Mouse (Mus musculus) intestine, postnatal 0 days (tissue): ENCODE measurements around the gene Sept9. TPM values are rescaled to one million over a fixed set of nuclear protein-coding genes. Genes with fewer than 3 reads are reported as not detected.

Experiments
- ATAC-seq: fragments of 200-750 bp; cut with Nextera tagmentation; 2 replicates; pipeline ENCODE4 v1.8.0; 2017; ENCODE audit warnings: mild to moderate bottlenecking, moderate TSS enrichment, moderate library complexity
- H3K27ac ChIP-seq: fragments of 300-500 bp; sonication (generic); 2 replicates; pipeline ENCODE4 v1.5.1; 2014; ENCODE audit warnings: mild to moderate bottlenecking, low read depth, low read length, moderate library complexity
- H3K27me3 ChIP-seq: fragments of 300-500 bp; sonication (generic); replicated peaks from 2 replicates; pipeline ENCODE4 v1.6.1; 2014; ENCODE audit warnings: low read length, mixed read lengths; ENCODE audit not compliant: control insufficient read depth, insufficient read depth
- H3K36me3 ChIP-seq: fragments of 300-500 bp; sonication (generic); 2 replicates; pipeline ENCODE4 v1.6.1; 2014; ENCODE audit warnings: mild to moderate bottlenecking, moderate library complexity; ENCODE audit not compliant: control insufficient read depth, insufficient read depth
- H3K4me1 ChIP-seq: fragments of 300-500 bp; sonication (generic); replicated peaks from 2 replicates; pipeline ENCODE4 v1.6.1; 2014; ENCODE audit warnings: antibody characterized with exemption, low read length, mixed read lengths; ENCODE audit not compliant: control insufficient read depth, insufficient read depth
- H3K4me2 ChIP-seq: fragments of 300-500 bp; sonication (generic); replicated peaks from 2 replicates; pipeline ENCODE4 v1.6.1; 2014; ENCODE audit warnings: low read depth, mild to moderate bottlenecking, moderate library complexity
- H3K4me3 ChIP-seq: fragments of 300-500 bp; sonication (generic); 2 replicates; pipeline ENCODE4 v1.5.1; 2014; ENCODE audit warnings: low read depth, low read length
- H3K9ac ChIP-seq: fragments of 300-500 bp; sonication (generic); 2 replicates; pipeline ENCODE4 v1.6.1; 2014; ENCODE audit warnings: mild to moderate bottlenecking, low read depth, low read length
- H3K9me3 ChIP-seq: fragments of 300-500 bp; sonication (generic); 2 replicates; pipeline ENCODE4 v1.6.1; 2016; ENCODE audit warnings: mixed run types; ENCODE audit not compliant: control insufficient read depth
- CTCF ChIP-seq: sonication (generic); IDR thresholded peaks from 2 replicates; pipeline ENCODE4 v1.5.1; 2016; ENCODE audit warnings: low read depth, mild to moderate bottlenecking, control low read depth, antibody characterized with exemption, moderate library complexity
- WGBS: fragments of 180-500 bp; shearing (Covaris S2); extraction: QIAGEN DNeasy Blood & Tissue Kit; methylation state at CpG from one replicate; pipeline ENCODE4 v1.1.7; 2014; 5-methylcytosine and 5-hydroxymethylcytosine counted together
- polyA plus RNA-seq: library from polyadenylated mRNA; unstranded; fragments of >200 nt; fragmentation: Nextera tagmentation; extraction: Ambion mirVana; gene quantifications from 2 replicates; pipeline ENCODE4 v1.2.1, GENCODE M21; 2015

Gene Sept9
- polyA plus RNA-seq, 1 experiment from 2014 or later, result 74.5 TPM

DNA sequence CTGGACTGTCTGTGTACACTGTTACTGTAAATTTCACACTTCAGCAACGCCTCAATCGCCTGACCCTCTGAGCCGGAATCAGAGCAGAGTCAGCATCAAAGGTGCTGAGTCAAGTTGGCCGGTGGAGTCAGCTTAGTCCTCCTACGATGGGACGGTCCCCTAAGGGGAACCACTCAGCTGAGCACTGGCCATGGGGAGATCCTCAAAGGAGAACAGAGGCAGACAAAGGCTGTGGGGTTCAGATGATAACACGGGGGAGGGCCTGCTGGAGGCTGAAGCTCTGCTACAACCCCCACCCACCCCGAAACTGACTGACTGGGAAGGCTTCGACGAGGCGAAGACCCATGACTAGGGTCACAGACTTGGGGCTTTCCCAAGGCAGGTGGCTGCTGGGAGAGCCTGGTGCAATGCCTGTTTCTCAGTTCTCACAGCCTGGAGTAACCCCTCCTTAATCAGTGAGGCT is 5.0 kb upstream of the Sept9 start:
- H3K9me3 ChIP-seq, result no peaks in the 10 kb centered on the region

DNA sequence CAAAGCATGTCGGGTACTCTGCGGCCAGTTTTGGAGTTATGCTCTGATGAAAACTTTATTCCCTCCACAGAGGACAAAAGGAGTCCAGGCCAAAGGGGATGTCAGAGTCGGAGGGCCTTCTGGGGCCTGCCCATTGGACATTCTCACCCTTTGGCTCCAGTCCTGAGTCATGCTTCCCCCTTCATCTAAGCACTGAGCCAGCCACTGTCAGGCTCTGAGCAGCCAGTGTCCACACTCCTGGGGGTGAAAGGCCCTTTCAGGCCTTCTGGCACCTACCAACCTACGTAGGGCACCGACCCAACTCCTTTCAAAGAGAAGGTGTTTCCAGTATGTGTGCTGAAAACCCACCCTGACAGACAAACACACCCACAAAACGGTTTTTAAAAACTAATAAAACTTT is 3.8 kb upstream of the Sept9 start:
- Histone ChIP-seq H3K36me3 (no peaks in the 10 kb centered on the region), H3K4me3 (no peak overlapping the region), H3K27me3 (0 out of 2 replicates have a peak, but pooled peaks cover 6% of the 10 kb centered on the region), H3K4me1 (0 out of 2 replicates have a peak, but pooled peaks cover 2% of the 10 kb centered on the region), H3K9ac (no peak overlapping the region), H3K4me2 (no peak overlapping the region), H3K27ac (no peak overlapping the region), H3K9me3 (no peaks in the 10 kb centered on the region)
- WGBS, result 90% methylated on average over 6 of the region's 6 CpGs
- TF ChIP-seq CTCF, result no peak
- no peak for ATAC-seq

More for the DNA sequence above, 5.0 kb upstream of the Sept9 start:
- Histone ChIP-seq H3K9ac (no peak overlapping the region), H3K27me3 (0 out of 2 replicates have a peak, but pooled peaks cover 2% of the 10 kb centered on the region), H3K27ac (no peak overlapping the region), H3K4me2 (no peak overlapping the region), H3K4me3 (no peak overlapping the region), H3K36me3 (no peaks in the 10 kb centered on the region), H3K4me1 (0 out of 2 replicates have a peak, but pooled peaks cover 2% of the 10 kb centered on the region)
- ATAC-seq, result peak; percentile 42; the same call in 1 of the 2 replicates
- WGBS, result 58% methylated on average over 11 of the region's 11 CpGs
- TF ChIP-seq CTCF, result no peak

DNA sequence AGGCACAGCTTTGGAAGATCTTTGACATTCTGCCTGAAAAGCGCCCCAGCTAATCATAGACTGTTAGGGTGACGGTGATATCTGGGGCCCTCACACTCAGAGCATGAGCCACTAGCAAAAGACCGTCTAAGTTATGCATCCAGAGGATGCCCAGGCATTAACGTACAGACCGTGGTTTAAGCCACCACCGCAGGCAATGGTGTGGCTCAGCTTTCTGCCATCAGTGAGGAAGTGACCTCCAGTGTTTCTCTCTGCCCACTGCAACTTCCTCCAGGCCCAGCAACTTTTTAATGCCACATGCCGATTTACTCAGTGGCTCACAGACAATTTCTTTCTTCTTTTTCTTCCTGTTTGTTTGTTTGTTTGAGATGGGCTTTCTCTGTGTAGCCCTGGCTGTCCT is 2.8 kb upstream of the Sept9 start:
- 56% methylated on average over 7 of the region's 7 CpGs for WGBS
- no peak overlapping the region for H3K9ac ChIP-seq
- TF ChIP-seq CTCF, result no peak
- H3K4me3 ChIP-seq, result no peak overlapping the region
- no peak overlapping the region for H3K27ac ChIP-seq
- no peaks in the 10 kb centered on the region for H3K9me3 ChIP-seq
- 0 out of 2 replicates have a peak, but pooled peaks cover 2% of the 10 kb centered on the region for H3K4me1 ChIP-seq
- no peak overlapping the region for H3K4me2 ChIP-seq
- H3K27me3 ChIP-seq, result 0 out of 2 replicates have a peak, but pooled peaks cover 6% of the 10 kb centered on the region
- ATAC-seq, result no peak
- no peaks in the 10 kb centered on the region for H3K36me3 ChIP-seq

DNA sequence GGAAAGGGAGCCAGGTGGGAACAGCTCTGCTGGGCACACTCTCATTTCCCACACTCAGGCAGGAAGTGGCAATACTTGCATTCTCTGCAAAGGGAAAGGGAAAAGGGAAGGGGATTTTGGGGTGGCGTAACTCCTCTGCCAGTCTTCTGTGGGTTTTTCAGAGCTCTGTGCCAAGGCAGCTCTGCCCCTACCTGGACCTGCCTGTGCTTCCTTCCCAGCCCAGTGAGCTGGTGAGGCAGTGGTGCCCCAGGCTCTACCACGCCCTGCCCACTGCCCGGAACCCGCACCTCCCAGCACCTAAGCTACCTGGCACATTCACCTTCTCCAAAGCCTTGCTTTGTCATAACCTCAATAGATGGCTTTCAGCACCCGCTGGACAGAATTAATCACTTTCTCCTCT is 1.3 kb upstream of the Sept9 start:
- Histone ChIP-seq H3K27ac (no peak overlapping the region), H3K27me3 (0 out of 2 replicates have a peak, but pooled peaks cover 6% of the 10 kb centered on the region)

GRCm38 (mm10) chr11:117201846-117202245 is 2.4 kb downstream of the Sept9 start:
- H3K36me3 ChIP-seq, result no peaks in the 10 kb centered on the region
- 90% methylated on average over 12 of the region's 12 CpGs for WGBS
- no peak overlapping the region for H3K9ac ChIP-seq
- 0 out of 2 replicates have a peak, but pooled peaks cover 6% of the 10 kb centered on the region for H3K27me3 ChIP-seq
- H3K27ac ChIP-seq, result no peak overlapping the region
- peaks cover 2% of the 10 kb centered on the region; the same call in 1 of the 2 replicates for H3K4me1 ChIP-seq
- no peak for ATAC-seq
- H3K4me2 ChIP-seq, result no peak overlapping the region
- H3K9me3 ChIP-seq, result no peaks in the 10 kb centered on the region
- no peak overlapping the region for H3K4me3 ChIP-seq
- TF ChIP-seq CTCF, result no peak

More for the DNA sequence above, 1.3 kb upstream of the Sept9 start:
- TF ChIP-seq CTCF, result no peak
- no peak overlapping the region for H3K4me3 ChIP-seq
- no peaks in the 10 kb centered on the region for H3K36me3 ChIP-seq
- WGBS, result 80% methylated on average over 5 of the region's 5 CpGs
- H3K4me2 ChIP-seq, result no peak overlapping the region
- ATAC-seq, result no peak
- no peaks in the 10 kb centered on the region for H3K9me3 ChIP-seq
- no peak overlapping the region for H3K9ac ChIP-seq
- 0 out of 2 replicates have a peak, but pooled peaks cover 2% of the 10 kb centered on the region for H3K4me1 ChIP-seq

GRCm38 (mm10) chr11:117204606-117205005 is 5.1 kb downstream of the Sept9 start:
- Histone ChIP-seq H3K9me3 (no peaks in the 10 kb centered on the region), H3K9ac (no peak overlapping the region), H3K36me3 (no peaks in the 10 kb centered on the region), H3K4me3 (no peak overlapping the region), H3K4me1 (no peaks in the 10 kb centered on the region; the same call in 1 of the 2 replicates), H3K27ac (peak overlapping the region; percentile 76), H3K4me2 (peak overlapping the region; percentile 33), H3K27me3 (0 out of 2 replicates have a peak, but pooled peaks cover 3% of the 10 kb centered on the region)
- TF ChIP-seq CTCF, result no peak
- WGBS, result 50% methylated on average over 8 of the region's 8 CpGs
- ATAC-seq, result peak; percentile 64

GRCm38 (mm10) chr11:117205042-117205441 is 5.6 kb downstream of the Sept9 start:
- ATAC-seq, result peak; percentile 85
- H3K27ac ChIP-seq, result peak overlapping the region; percentile 76

More at GRCm38 (mm10) chr11:117205042-117205441, 5.6 kb downstream of the Sept9 start:
- Histone ChIP-seq H3K36me3 (no peaks in the 10 kb centered on the region), H3K4me2 (peak overlapping the region; percentile 33), H3K9ac (no peak overlapping the region), H3K9me3 (no peaks in the 10 kb centered on the region), H3K4me1 (no peaks in the 10 kb centered on the region; the same call in 1 of the 2 replicates), H3K27me3 (no peaks in the 10 kb centered on the region), H3K4me3 (no peak overlapping the region)
- WGBS, result 37% methylated on average over 6 of the region's 6 CpGs
- TF ChIP-seq CTCF, result no peak
